9 mouse cellular contexts compared by ENCODE assay signal in genomic region chr19:47510135-47510472, GRCm38 (mm10). TPM values are rescaled to one million over a fixed set of nuclear protein-coding genes. Genes with fewer than 3 reads are reported as not detected.
DNase-seq lines count a peak whose midpoint lies in the region; ATAC-seq and TF ChIP-seq lines count a peak whose summit lies in the region.
"Had no signal": no experiment of that assay in that cellular context is flagged by ENCODE, and none has a peak within 500 bp of the region (broad histone marks: within the 10 kb centered on the region; RNA-seq: fewer than 3 reads in every experiment).

No protein-coding gene starts in this region.

- H3K4me1 ChIP-seq in lung, postnatal 0 days (ENCODE audit: insufficient read depth, low read depth, low read length): peaks cover 12% of the 10 kb centered on the region
- H3K4me1 ChIP-seq in forebrain, embryonic 11.5 days (replicated peaks; ENCODE audit: control insufficient read depth, insufficient read depth, low read length): peaks cover 8% of the 10 kb centered on the region; the same call in 1 of the 2 replicates
- 0 out of 2 replicates have a peak, but pooled peaks cover 9% of the 10 kb centered on the region for H3K4me1 ChIP-seq in hindbrain, postnatal 0 days (ENCODE audit: insufficient read depth, low read length)
- H3K4me1 ChIP-seq in midbrain, postnatal 0 days (ENCODE audit: insufficient read depth, low read length): no peaks in the 10 kb centered on the region

- no peak for TF ChIP-seq CTCF in lung, postnatal 0 days (IDR thresholded peaks at IDR 0.05)
- TF ChIP-seq CTCF in hindbrain, postnatal 0 days (IDR thresholded peaks at IDR 0.05; ENCODE audit: low read depth): no peak
- no peak for TF ChIP-seq CTCF in midbrain, postnatal 0 days (IDR thresholded peaks at IDR 0.05)

- H3K9ac ChIP-seq in lung, postnatal 0 days (replicated peaks; ENCODE audit: low read depth): no peak overlapping the region
- 0 out of 2 replicates have a peak overlapping the region, but pooled peaks have one; percentile 10 for H3K9ac ChIP-seq in forebrain, embryonic 11.5 days (ENCODE audit: low read length)
- no peak overlapping the region for H3K9ac ChIP-seq in hindbrain, postnatal 0 days (replicated peaks; ENCODE audit: low read length)
- no peak overlapping the region for H3K9ac ChIP-seq in midbrain, postnatal 0 days (replicated peaks; ENCODE audit: low read length, poor library complexity, severe bottlenecking)

- no peaks in the 10 kb centered on the region for H3K36me3 ChIP-seq in lung, postnatal 0 days (ENCODE audit: insufficient read depth, low read length)
- H3K36me3 ChIP-seq in forebrain, embryonic 11.5 days (ENCODE audit: control insufficient read depth, insufficient read depth, low read length): no peaks in the 10 kb centered on the region; the same call in 1 of the 2 replicates
- H3K36me3 ChIP-seq in hindbrain, postnatal 0 days (ENCODE audit: insufficient read depth, low read length): no peaks in the 10 kb centered on the region
- H3K36me3 ChIP-seq in midbrain, postnatal 0 days (ENCODE audit: insufficient read depth, low read length): peaks cover 6% of the 10 kb centered on the region; the same call in 1 of the 2 replicates

- no peak for TF ChIP-seq EP300 in lung, postnatal 0 days (IDR thresholded peaks at IDR 0.05)

- H3K27ac ChIP-seq in lung, postnatal 0 days (ENCODE audit: low read length): peak overlapping the region; percentile 84
- peak overlapping the region; percentile 46; the same call in 1 of the 2 replicates for H3K27ac ChIP-seq in forebrain, embryonic 11.5 days (ENCODE audit: low read depth, low read length)
- peak overlapping the region; percentile 51; the same call in 1 of the 2 replicates for H3K27ac ChIP-seq in hindbrain, postnatal 0 days
- H3K27ac ChIP-seq in midbrain, postnatal 0 days (ENCODE audit: low read depth, low read length): 0 out of 2 replicates have a peak overlapping the region, but pooled peaks have one; percentile 8

- peak; percentile 38 for DNase-seq in lung, postnatal 0 days (ENCODE audit: low spot score)
- no peak for DNase-seq in lung, postnatal 14 days
- DNase-seq in forebrain, embryonic 11.5 days (ENCODE audit: low spot score): no peak
- DNase-seq in hindbrain, postnatal 0 days (ENCODE audit: low spot score): no peak
- no peak for DNase-seq in midbrain, postnatal 0 days (ENCODE audit: low spot score)
- no peak for DNase-seq in adrenal gland, postnatal 25 days

- ATAC-seq in lung, postnatal 0 days: no peak
- no peak for ATAC-seq in forebrain, embryonic 11.5 days (replicated peaks; ENCODE audit: low FRiP score)
- no peak for ATAC-seq in hindbrain, postnatal 0 days
- no peak for ATAC-seq in midbrain, postnatal 0 days (ENCODE audit: low FRiP score)
- no peak for ATAC-seq in inflammation-experienced regulatory T-cells, adult 6 months

- WGBS in lung, postnatal 0 days: 39% methylated on average over 7 of the region's 7 CpGs
- 89% methylated on average over 7 of the region's 7 CpGs for whole genome bisulfite sequencing in forebrain, embryonic 11.5 days
- WGBS in hindbrain, postnatal 0 days: 77% methylated on average over 7 of the region's 7 CpGs
- WGBS in midbrain, postnatal 0 days: 70% methylated on average over 7 of the region's 7 CpGs

- H3K4me3 ChIP-seq in lung, postnatal 0 days (ENCODE audit: low read depth, low read length): no peak overlapping the region
- H3K4me3 ChIP-seq in forebrain, embryonic 11.5 days (ENCODE audit: low read depth, low read length): no peak overlapping the region
- H3K4me3 ChIP-seq in hindbrain, postnatal 0 days (ENCODE audit: low read length): no peak overlapping the region
- H3K4me3 ChIP-seq in midbrain, postnatal 0 days (ENCODE audit: low read depth, low read length): no peak overlapping the region
- H3K4me3 ChIP-seq: layer of hippocampus, adult 2 months; neural tube, embryonic 12.5 days had no signal

- no peaks in the 10 kb centered on the region for H3K9me3 ChIP-seq in lung, postnatal 0 days (ENCODE audit: low read length)
- no peaks in the 10 kb centered on the region for H3K9me3 ChIP-seq in forebrain, embryonic 11.5 days (ENCODE audit: control insufficient read depth, low read length)
- H3K9me3 ChIP-seq in hindbrain, postnatal 0 days (ENCODE audit: low read length): no peaks in the 10 kb centered on the region
- H3K9me3 ChIP-seq in midbrain, postnatal 0 days (ENCODE audit: low read length): no peaks in the 10 kb centered on the region
- H3K9me3 ChIP-seq: neural tube, embryonic 12.5 days had no signal

- no peaks in the 10 kb centered on the region for H3K27me3 ChIP-seq in lung, postnatal 0 days (replicated peaks; ENCODE audit: insufficient read depth, low read length)
- no peaks in the 10 kb centered on the region for H3K27me3 ChIP-seq in forebrain, embryonic 11.5 days (ENCODE audit: control insufficient read depth, insufficient read depth, low read length)
- no peaks in the 10 kb centered on the region for H3K27me3 ChIP-seq in hindbrain, postnatal 0 days (ENCODE audit: insufficient read depth, low read length)
- no peaks in the 10 kb centered on the region for H3K27me3 ChIP-seq in midbrain, postnatal 0 days (ENCODE audit: insufficient read depth, low read length)
- H3K27me3 ChIP-seq: neural tube, embryonic 12.5 days had no signal

- no peak overlapping the region for H3K4me2 ChIP-seq in lung, postnatal 0 days (replicated peaks; ENCODE audit: low read depth, low read length)
- no peak overlapping the region for H3K4me2 ChIP-seq in forebrain, embryonic 11.5 days (ENCODE audit: low read depth, low read length, severe bottlenecking)
- 0 out of 2 replicates have a peak overlapping the region, but pooled peaks have one; percentile 2 for H3K4me2 ChIP-seq in hindbrain, postnatal 0 days (ENCODE audit: low read depth, low read length)
- H3K4me2 ChIP-seq in midbrain, postnatal 0 days (ENCODE audit: low read depth, low read length, poor library complexity, severe bottlenecking): no peak overlapping the region

RNA-seq across cellular contexts. Expression of gene Stn1, which starts 27.2 kb away (rescaled TPM):
- polyA plus RNA-seq in lung, postnatal 0 days (2015; fragmentation: Nextera tagmentation; extraction: Ambion mirVana): 28.6 and 30.9 TPM in 2 replicates
- 54.0 and 54.9 TPM in 2 replicates for polyA plus RNA-seq in forebrain, embryonic 11.5 days (2014; fragmentation: Nextera tagmentation; extraction: Ambion mirVana)
- 19.1 and 44.5 TPM in 2 replicates for total RNA-seq in hindbrain, postnatal 0 days (2014; rRNA removed)
- polyA plus RNA-seq in hindbrain, postnatal 0 days (2015; fragmentation: Nextera tagmentation; extraction: Ambion mirVana): 20.9 and 22.7 TPM in 2 replicates
- 16.3 and 28.1 TPM in 2 replicates for total RNA-seq in midbrain, postnatal 0 days (2014; rRNA removed)
- 19.5 and 22.2 TPM in 2 replicates for polyA plus RNA-seq in midbrain, postnatal 0 days (2015; fragmentation: Nextera tagmentation; extraction: Ambion mirVana)
- 10 to 100 TPM; 27.8 to 36.9 (median 31.0) TPM for polyA plus RNA-seq in inflammation-experienced regulatory T-cells, adult 6 months (2017; shearing (Covaris generic))
- total RNA-seq in adrenal gland, postnatal 25 days (2021): 14.1 and 17.3 TPM in 2 replicates

RNA-seq across cellular contexts. Expression of gene Sh3pxd2a, which starts 45.9 kb away (rescaled TPM):
- 5.6 and 6.4 TPM in 2 replicates for polyA plus RNA-seq in lung, postnatal 0 days (2015; fragmentation: Nextera tagmentation; extraction: Ambion mirVana)
- 5.2 and 5.4 TPM in 2 replicates for polyA plus RNA-seq in forebrain, embryonic 11.5 days (2014; fragmentation: Nextera tagmentation; extraction: Ambion mirVana)
- total RNA-seq in hindbrain, postnatal 0 days (2014; rRNA removed): 21.9 and 25.5 TPM in 2 replicates
- polyA plus RNA-seq in hindbrain, postnatal 0 days (2015; fragmentation: Nextera tagmentation; extraction: Ambion mirVana): 1.4 and 1.8 TPM in 2 replicates
- 21.0 and 27.4 TPM in 2 replicates for total RNA-seq in midbrain, postnatal 0 days (2014; rRNA removed)
- polyA plus RNA-seq in midbrain, postnatal 0 days (2015; fragmentation: Nextera tagmentation; extraction: Ambion mirVana): 1.2 and 1.5 TPM in 2 replicates
- under 1 TPM; 0.30 to 0.87 (median 0.54) TPM for polyA plus RNA-seq in inflammation-experienced regulatory T-cells, adult 6 months (2017; shearing (Covaris generic))
- total RNA-seq in adrenal gland, postnatal 25 days (2021): 36.2 and 41.6 TPM in 2 replicates

Comparison
In these comparisons a context has a peak if more than half of its experiments do, and no peak if none do; other contexts are left out.
1. H3K27ac ChIP-seq: peak in every context shown above with its lines; median percentile 84 in lung, postnatal 0 days; 51 in hindbrain, postnatal 0 days; 46 in forebrain, embryonic 11.5 days; 8 in midbrain, postnatal 0 days.